Mouse (Mus musculus) left cerebral cortex, postnatal 36 days (tissue): ENCODE results near the gene Cobl. TPM values are rescaled to one million over a fixed set of nuclear protein-coding genes. Genes with fewer than 3 reads are reported as not detected.

Experiments used
- DNase-seq, 2 experiments: peaks; one replicate each; pipeline ENCODE4 v3.0.0; 2021 to 2022; ENCODE audit warnings: low spot score in 2 of 2, mixed read lengths in 1 of 2
- intact Hi-C: fragments of 180-260 bp; cut with DNase I; formaldehyde crosslinking; loops from one replicate; pipeline ENCODE4 v1.15.1; 2025
- total RNA-seq, 2 experiments: library from RNA; stranded (reverse); gene quantifications; 2 replicates each; pipeline ENCODE4 v1.2.3; 2021

Cobl gene
- total RNA-seq, 2 experiments from 2014 or later, result 104 to 125 TPM

DNA sequence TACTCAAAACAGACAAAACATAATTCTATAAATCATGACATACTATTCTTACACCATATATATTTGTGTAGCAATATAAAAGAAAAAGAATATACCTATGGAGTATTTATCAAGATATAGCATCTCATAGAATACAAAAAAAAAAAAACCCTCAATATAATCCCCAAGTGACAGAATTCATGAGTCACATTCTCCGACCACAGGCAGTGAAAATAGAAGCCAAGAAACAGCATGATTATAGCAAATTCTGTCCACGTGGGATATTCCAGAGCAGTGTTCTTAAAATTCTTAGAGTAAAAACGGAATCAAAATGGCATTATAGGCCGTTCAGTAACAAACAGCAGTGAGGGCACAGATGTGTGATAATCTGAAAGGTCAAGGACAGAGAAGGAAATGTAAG is 271.4 kb downstream of the Cobl start:
- intact Hi-C loops, result no loop called here
- no peak for DNase-seq

GRCm38 (mm10) chr11:12191386-12191785 is 273.4 kb downstream of the Cobl start:
- no peak for DNase-seq
- intact Hi-C loops, result no loop called here

GRCm38 (mm10) chr11:12190417-12190816 is 274.3 kb downstream of the Cobl start:
- intact Hi-C loops, result no loop called here

More at GRCm38 (mm10) chr11:12190417-12190816, 274.3 kb downstream of the Cobl start:
- DNase-seq, result no peak
